Mouse (Mus musculus): ENCODE data around the gene Stoml3.
A peak's percentile ranks its signal among the peaks of the same experiment; 100 is the strongest.

Gene Stoml3

GRCm38 (mm10) chr3:53478419-53479046 lies 9.9 kb upstream of the Stoml3 start:
- no peak for DNase-seq (ENCODE audit: low read depth, low spot score)

GRCm38 (mm10) chr3:53483414-53484059 lies 4.9 kb upstream of the Stoml3 start:
- DNase-seq (ENCODE audit: low read depth, low spot score): no peak

GRCm38 (mm10) chr3:53486561-53486960 lies 1.9 kb upstream of the Stoml3 start:
- DNase-seq (ENCODE audit: low read depth, low spot score): no peak

GRCm38 (mm10) chr3:53486996-53487576 lies 1.4 kb upstream of the Stoml3 start:
- DNase-seq (ENCODE audit: low read depth, low spot score): no peak

GRCm38 (mm10) chr3:53498351-53498905 lies 10.0 kb downstream of the Stoml3 start:
- no peak for DNase-seq (ENCODE audit: low read depth, low spot score)

- DNase-seq (ENCODE audit: low read depth, low spot score): no peak
Measured at GRCm38 (mm10) chr3:53502428-53502827, 14.0 kb downstream of the Stoml3 start.

GRCm38 (mm10) chr3:53513096-53513495 lies 24.6 kb downstream of the Stoml3 start:
- DNase-seq (ENCODE audit: low read depth, low spot score): no peak

GRCm38 (mm10) chr3:53514221-53515065 lies 26.0 kb downstream of the Stoml3 start:
- DNase-seq (ENCODE audit: low read depth, low spot score): no peak

GRCm38 (mm10) chr3:53522794-53523193 lies 34.3 kb downstream of the Stoml3 start:
- DNase-seq (ENCODE audit: low read depth, low spot score): no peak

- peak; percentile 62 for DNase-seq (ENCODE audit: low read depth, low spot score)
Measured at GRCm38 (mm10) chr3:53525737-53526136, 37.3 kb downstream of the Stoml3 start.

- no peak for DNase-seq (ENCODE audit: low read depth, low spot score)
Measured at GRCm38 (mm10) chr3:53530305-53530704, 41.9 kb downstream of the Stoml3 start.

- DNase-seq (ENCODE audit: low read depth, low spot score): no peak
Measured at GRCm38 (mm10) chr3:53532091-53532490, 43.6 kb downstream of the Stoml3 start.

GRCm38 (mm10) chr3:53552691-53553090 lies 64.2 kb downstream of the Stoml3 start:
- DNase-seq (ENCODE audit: low read depth, low spot score): no peak

- DNase-seq (ENCODE audit: low read depth, low spot score): no peak
Measured at GRCm38 (mm10) chr3:53555031-53555952, 66.8 kb downstream of the Stoml3 start.

- no peak for DNase-seq (ENCODE audit: low read depth, low spot score)
Measured at GRCm38 (mm10) chr3:53557388-53558214, 69.1 kb downstream of the Stoml3 start.
